Mouse (Mus musculus): ENCODE results near the gene Zfp865.

Zfp865 gene

GRCm38 (mm10) chr7:5080815-5081214 is 60.6 kb downstream of the Zfp865 start:
- DNase-seq (ENCODE audit: low read depth, low spot score): peak; percentile 28

GRCm38 (mm10) chr7:5081241-5081640 is 61.1 kb downstream of the Zfp865 start:
- peak; percentile 44 for DNase-seq (ENCODE audit: low read depth, low spot score)

- no peak for DNase-seq (ENCODE audit: low read depth, low spot score)
Observed at GRCm38 (mm10) chr7:5081939-5082338, 61.8 kb downstream of the Zfp865 start.

GRCm38 (mm10) chr7:5083325-5084105 is 63.3 kb downstream of the Zfp865 start:
- DNase-seq (ENCODE audit: low read depth, low spot score): no peak

- DNase-seq (ENCODE audit: low read depth, low spot score): no peak
Observed at GRCm38 (mm10) chr7:5085512-5085911, 65.3 kb downstream of the Zfp865 start.
